Mouse (Mus musculus) neural tube, embryonic 14.5 days (tissue): Measurements from ENCODE around the gene Wdr27. TPM values are rescaled to one million over a fixed set of nuclear protein-coding genes. Genes with fewer than 3 reads are reported as not detected.

Source experiments
- ATAC-seq: fragments of 200-750 bp; cut with Nextera tagmentation; 2 replicates; pipeline ENCODE4 v1.8.0; 2017; ENCODE audit warnings: low read depth, mild to moderate bottlenecking, moderate TSS enrichment, moderate library complexity
- H3K27ac ChIP-seq: fragments of 300-500 bp; sonication (generic); 2 replicates; pipeline ENCODE4 v1.5.1; 2014; ENCODE audit warnings: low read depth, mild to moderate bottlenecking, control low read depth, low read length, moderate library complexity, mixed read lengths
- H3K27me3 ChIP-seq: fragments of 300-500 bp; sonication (generic); 2 replicates; pipeline ENCODE4 v1.6.1; 2014; ENCODE audit warnings: low read length; ENCODE audit not compliant: control insufficient read depth, insufficient read depth
- H3K36me3 ChIP-seq: fragments of 300-500 bp; sonication (generic); 2 replicates; pipeline ENCODE4 v1.6.1; 2014; ENCODE audit warnings: low read length, mixed read lengths; ENCODE audit not compliant: control insufficient read depth, insufficient read depth
- H3K4me1 ChIP-seq: fragments of 300-500 bp; sonication (generic); 2 replicates; pipeline ENCODE4 v1.6.1; 2014; ENCODE audit warnings: low read length; ENCODE audit not compliant: control insufficient read depth, insufficient read depth
- H3K4me2 ChIP-seq: fragments of 300-500 bp; sonication (generic); 2 replicates; pipeline ENCODE4 v1.6.1; 2014; ENCODE audit warnings: mild to moderate bottlenecking, low read depth, low read length, control low read depth
- H3K4me3 ChIP-seq: fragments of 300-500 bp; sonication (generic); 2 replicates; pipeline ENCODE4 v1.5.1; 2014; ENCODE audit warnings: low read depth, low read length, control low read depth, mixed read lengths
- H3K9ac ChIP-seq: fragments of 300-500 bp; sonication (generic); replicated peaks from 2 replicates; pipeline ENCODE4 v1.6.1; 2014; ENCODE audit warnings: low read depth, mild to moderate bottlenecking, control low read depth, low read length, mixed read lengths
- H3K9me3 ChIP-seq: fragments of 300-500 bp; sonication (generic); 2 replicates; pipeline ENCODE4 v1.6.1; 2016; ENCODE audit warnings: low read length; ENCODE audit not compliant: control insufficient read depth
- WGBS: fragments of 180-500 bp; shearing (Covaris S2); extraction: QIAGEN DNeasy Blood & Tissue Kit; methylation state at CpG from one replicate; pipeline ENCODE4 v1.1.7; 2014; 5-methylcytosine and 5-hydroxymethylcytosine counted together
- polyA plus RNA-seq: library from polyadenylated mRNA; unstranded; fragments of >200 nt; fragmentation: Nextera tagmentation; extraction: Ambion mirVana; gene quantifications from 2 replicates; pipeline ENCODE4 v1.2.1, GENCODE M21; 2014

Wdr27 gene
- polyA plus RNA-seq, 1 experiment from 2014 or later, result 10.2 TPM

GRCm38 (mm10) chr17:14817975-14818374, 125.0 kb downstream of the Wdr27 start:
- H3K27me3 ChIP-seq, result no peaks in the 10 kb centered on the region
- no peaks in the 10 kb centered on the region for H3K9me3 ChIP-seq
- no peak for ATAC-seq
- 70% methylated on average over 2 of the region's 2 CpGs for WGBS
- H3K4me2 ChIP-seq, result no peak overlapping the region
- no peaks in the 10 kb centered on the region for H3K36me3 ChIP-seq
- H3K27ac ChIP-seq, result no peak overlapping the region
- H3K4me1 ChIP-seq, result no peaks in the 10 kb centered on the region
- H3K9ac ChIP-seq, result no peak overlapping the region
- H3K4me3 ChIP-seq, result no peak overlapping the region

GRCm38 (mm10) chr17:14816107-14816506, 126.9 kb downstream of the Wdr27 start:
- ATAC-seq, result no peak
- Histone ChIP-seq H3K4me3 (no peak overlapping the region), H3K4me2 (no peak overlapping the region), H3K9ac (no peak overlapping the region), H3K27ac (no peak overlapping the region), H3K36me3 (no peaks in the 10 kb centered on the region), H3K27me3 (no peaks in the 10 kb centered on the region), H3K4me1 (no peaks in the 10 kb centered on the region), H3K9me3 (no peaks in the 10 kb centered on the region)
- 77% methylated on average over 3 of the region's 3 CpGs for WGBS

GRCm38 (mm10) chr17:14815304-14815703, 127.7 kb downstream of the Wdr27 start:
- no peak overlapping the region for H3K9ac ChIP-seq
- H3K36me3 ChIP-seq, result no peaks in the 10 kb centered on the region
- no peak overlapping the region for H3K4me2 ChIP-seq
- no peaks in the 10 kb centered on the region for H3K9me3 ChIP-seq
- H3K4me1 ChIP-seq, result no peaks in the 10 kb centered on the region
- no peak for ATAC-seq
- H3K27ac ChIP-seq, result no peak overlapping the region
- 76% methylated on average over 5 of the region's 5 CpGs for WGBS
- H3K27me3 ChIP-seq, result no peaks in the 10 kb centered on the region
- H3K4me3 ChIP-seq, result no peak overlapping the region

GRCm38 (mm10) chr17:14812631-14813030, 130.3 kb downstream of the Wdr27 start:
- Histone ChIP-seq H3K4me3 (no peak overlapping the region), H3K27ac (no peak overlapping the region), H3K4me1 (no peaks in the 10 kb centered on the region), H3K27me3 (no peaks in the 10 kb centered on the region), H3K4me2 (no peak overlapping the region), H3K9ac (no peak overlapping the region), H3K9me3 (no peaks in the 10 kb centered on the region), H3K36me3 (no peaks in the 10 kb centered on the region)
- no peak for ATAC-seq
- 92% methylated on average over 6 of the region's 6 CpGs for WGBS

DNA sequence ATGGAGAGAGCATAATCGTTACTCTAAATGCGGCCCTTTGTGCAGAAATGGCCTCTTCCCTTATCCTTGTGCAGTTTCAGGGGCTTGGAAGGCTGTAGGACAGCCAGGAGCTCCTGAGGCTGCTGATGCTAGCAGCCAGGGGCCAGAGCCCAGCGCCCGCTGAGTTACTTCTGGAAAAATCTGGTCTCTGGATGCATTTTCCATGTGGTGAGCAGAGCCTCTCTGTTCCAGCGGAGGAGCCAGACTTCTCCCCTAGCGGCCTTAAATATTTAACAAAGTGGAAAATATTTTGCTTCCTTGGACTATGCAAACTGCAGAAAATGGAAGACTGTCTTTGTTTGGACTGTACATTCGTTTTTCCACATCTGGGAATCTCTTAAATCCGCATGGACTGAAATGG, 130.9 kb downstream of the Wdr27 start:
- ATAC-seq, result no peak
- H3K36me3 ChIP-seq, result no peaks in the 10 kb centered on the region

GRCm38 (mm10) chr17:14806808-14807207, 136.2 kb downstream of the Wdr27 start:
- 92% methylated on average over 7 of the region's 7 CpGs for WGBS
- ATAC-seq, result no peak

More for the DNA sequence above, 130.9 kb downstream of the Wdr27 start:
- WGBS, result 88% methylated on average over 8 of the region's 8 CpGs
- H3K9ac ChIP-seq, result no peak overlapping the region
- H3K27me3 ChIP-seq, result no peaks in the 10 kb centered on the region
- no peak overlapping the region for H3K4me3 ChIP-seq
- no peaks in the 10 kb centered on the region for H3K9me3 ChIP-seq
- no peak overlapping the region for H3K27ac ChIP-seq
- no peaks in the 10 kb centered on the region for H3K4me1 ChIP-seq
- H3K4me2 ChIP-seq, result no peak overlapping the region

DNA sequence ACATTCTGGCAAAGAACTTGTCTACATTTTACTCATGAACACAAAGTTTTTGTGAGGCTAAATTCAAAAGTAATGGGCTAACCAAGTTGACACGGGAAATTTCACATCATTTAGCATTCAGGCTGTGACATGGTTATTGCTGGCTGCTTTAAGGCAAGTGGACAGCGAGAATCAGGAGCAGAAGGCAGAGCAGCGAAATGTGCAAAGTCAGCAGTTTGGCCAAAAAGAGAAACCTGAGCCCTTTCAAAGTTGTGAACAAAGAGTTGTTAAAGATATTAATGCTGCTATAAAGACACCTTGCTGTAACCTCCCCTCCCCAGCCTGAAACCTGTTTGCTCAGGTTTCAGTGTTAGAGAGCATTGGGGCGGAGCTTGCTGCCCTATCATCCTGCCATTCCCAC, 143.7 kb downstream of the Wdr27 start:
- WGBS, result 91% methylated on average over 4 of the region's 4 CpGs
- Histone ChIP-seq H3K9ac (no peak overlapping the region), H3K36me3 (no peaks in the 10 kb centered on the region), H3K4me3 (no peak overlapping the region), H3K4me1 (no peaks in the 10 kb centered on the region), H3K27me3 (no peaks in the 10 kb centered on the region), H3K4me2 (no peak overlapping the region), H3K27ac (no peak overlapping the region), H3K9me3 (no peaks in the 10 kb centered on the region)
- no peak for ATAC-seq

More at GRCm38 (mm10) chr17:14806808-14807207, 136.2 kb downstream of the Wdr27 start:
- Histone ChIP-seq H3K27me3 (no peaks in the 10 kb centered on the region), H3K36me3 (no peaks in the 10 kb centered on the region), H3K4me2 (no peak overlapping the region), H3K27ac (no peak overlapping the region), H3K9ac (no peak overlapping the region), H3K9me3 (no peaks in the 10 kb centered on the region), H3K4me1 (no peaks in the 10 kb centered on the region), H3K4me3 (no peak overlapping the region)

GRCm38 (mm10) chr17:14795074-14795473, 147.9 kb downstream of the Wdr27 start:
- H3K9ac ChIP-seq, result no peak overlapping the region
- H3K4me3 ChIP-seq, result no peak overlapping the region
- H3K36me3 ChIP-seq, result no peaks in the 10 kb centered on the region
- no peak overlapping the region for H3K4me2 ChIP-seq
- no peaks in the 10 kb centered on the region for H3K27me3 ChIP-seq
- 97% methylated on average over 4 of the region's 4 CpGs for WGBS
- no peak overlapping the region for H3K27ac ChIP-seq
- H3K4me1 ChIP-seq, result no peaks in the 10 kb centered on the region
- peaks cover 3% of the 10 kb centered on the region; the same call in 1 of the 2 replicates for H3K9me3 ChIP-seq
- ATAC-seq, result no peak

DNA sequence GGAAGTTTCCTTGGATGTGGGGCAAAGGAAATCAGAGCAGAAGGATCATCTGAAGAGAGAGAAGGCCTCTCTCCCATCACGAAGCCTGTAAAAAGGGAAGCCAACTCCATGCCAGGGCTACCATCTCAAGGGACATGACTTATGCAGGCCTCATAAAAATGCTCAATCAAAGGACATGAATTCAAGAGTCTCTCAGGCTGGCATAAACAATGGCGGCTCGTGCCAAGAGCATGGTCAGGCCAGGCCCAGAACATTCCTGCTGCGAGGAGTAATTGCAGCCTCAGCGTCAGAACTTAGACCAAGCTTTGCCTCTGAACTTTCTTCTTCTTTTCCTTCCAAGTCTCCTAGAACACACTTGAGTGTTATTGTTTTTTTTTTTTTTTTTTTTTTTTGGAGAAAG, 163.6 kb downstream of the Wdr27 start:
- no peak for ATAC-seq
- Histone ChIP-seq H3K4me1 (no peaks in the 10 kb centered on the region), H3K9me3 (no peaks in the 10 kb centered on the region), H3K9ac (no peak overlapping the region), H3K27ac (no peak overlapping the region), H3K4me3 (no peak overlapping the region), H3K27me3 (no peaks in the 10 kb centered on the region), H3K36me3 (no peaks in the 10 kb centered on the region), H3K4me2 (no peak overlapping the region)
- WGBS, result 89% methylated on average over 5 of the region's 5 CpGs

DNA sequence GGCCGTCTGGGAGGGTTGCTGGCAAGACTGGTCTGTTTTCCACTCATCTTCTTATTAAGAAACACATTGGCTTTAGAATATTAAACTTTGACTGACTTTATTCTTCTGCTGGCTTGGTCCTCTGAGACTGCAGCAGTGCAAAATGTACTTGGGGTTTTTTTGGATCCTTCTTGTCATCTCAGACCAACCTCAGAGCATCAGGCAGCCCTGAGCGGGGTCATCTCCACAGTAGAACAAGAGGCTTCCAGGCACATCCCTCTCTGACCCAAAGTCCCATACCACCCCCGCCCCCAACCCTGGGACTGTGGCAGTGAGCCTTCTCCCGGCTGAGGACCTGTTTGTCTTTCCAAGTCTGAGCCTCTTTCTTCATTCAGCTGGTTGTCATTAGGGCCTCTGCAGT, 171.6 kb downstream of the Wdr27 start:
- Histone ChIP-seq H3K9ac (no peak overlapping the region), H3K4me3 (no peak overlapping the region), H3K9me3 (no peaks in the 10 kb centered on the region), H3K36me3 (no peaks in the 10 kb centered on the region), H3K4me1 (no peaks in the 10 kb centered on the region), H3K27me3 (no peaks in the 10 kb centered on the region), H3K4me2 (no peak overlapping the region), H3K27ac (no peak overlapping the region)
- WGBS, result 82% methylated on average over 4 of the region's 4 CpGs
- no peak for ATAC-seq
